Mouse (Mus musculus) stomach, embryonic 14.5 days (tissue): Measurements from ENCODE around the gene Art5. TPM values are rescaled to one million over a fixed set of nuclear protein-coding genes. Genes with fewer than 3 reads are reported as not detected.

ENCODE experiments used
- ATAC-seq: fragments of 200-750 bp; cut with Nextera tagmentation; 2 replicates; pipeline ENCODE4 v1.8.0; 2017; ENCODE audit warnings: low read depth, moderate TSS enrichment; ENCODE audit not compliant: insufficient number of reproducible peaks, insufficient read depth, low FRiP score
- H3K27ac ChIP-seq: fragments of 300-500 bp; sonication (generic); 2 replicates; pipeline ENCODE4 v1.5.1; 2014; ENCODE audit warnings: mild to moderate bottlenecking, low read length, moderate library complexity, mixed read lengths
- H3K27me3 ChIP-seq: fragments of 300-500 bp; sonication (generic); 2 replicates; pipeline ENCODE4 v1.6.1; 2014; ENCODE audit warnings: low read length, control low read depth, mixed read lengths; ENCODE audit not compliant: control insufficient read depth, insufficient read depth
- H3K36me3 ChIP-seq: fragments of 300-500 bp; sonication (generic); 2 replicates; pipeline ENCODE4 v1.6.1; 2014; ENCODE audit warnings: mild to moderate bottlenecking, control low read depth, low read length, moderate library complexity, mixed read lengths; ENCODE audit not compliant: control insufficient read depth, insufficient read depth
- H3K4me1 ChIP-seq: fragments of 300-500 bp; sonication (generic); 2 replicates; pipeline ENCODE4 v1.6.1; 2014; ENCODE audit warnings: low read length, control low read depth, mixed read lengths; ENCODE audit not compliant: control insufficient read depth, insufficient read depth
- H3K4me2 ChIP-seq: fragments of 300-500 bp; sonication (generic); replicated peaks from 2 replicates; pipeline ENCODE4 v1.6.1; 2014; ENCODE audit warnings: low read depth, low read length, control low read depth
- H3K4me3 ChIP-seq: fragments of 300-500 bp; sonication (generic); 2 replicates; pipeline ENCODE4 v1.5.1; 2014; ENCODE audit warnings: low read depth, low read length, control low read depth
- H3K9ac ChIP-seq: fragments of 300-500 bp; sonication (generic); replicated peaks from 2 replicates; pipeline ENCODE4 v1.6.1; 2014; ENCODE audit warnings: low read depth, mild to moderate bottlenecking, control low read depth, low read length, moderate library complexity, mixed read lengths
- H3K9me3 ChIP-seq: fragments of 300-500 bp; sonication (generic); 2 replicates; pipeline ENCODE4 v1.6.1; 2016; ENCODE audit warnings: low read depth, low read length, control low read depth; ENCODE audit not compliant: control insufficient read depth
- WGBS: fragments of 180-500 bp; shearing (Covaris S2); extraction: QIAGEN DNeasy Blood & Tissue Kit; methylation state at CpG from one replicate; pipeline ENCODE4 v1.1.7; 2014; 5-methylcytosine and 5-hydroxymethylcytosine counted together
- polyA plus RNA-seq: library from polyadenylated mRNA; unstranded; fragments of >200 nt; fragmentation: Nextera tagmentation; extraction: Ambion mirVana; gene quantifications from 2 replicates; pipeline ENCODE4 v1.2.1, GENCODE M21; 2014

Gene Art5
- 0.22 and 0.88 TPM in 2 replicates for polyA plus RNA-seq

- no peak within 1 kb of the TSS for H3K9ac ChIP-seq
- no peaks in the 10 kb centered on the region for H3K9me3 ChIP-seq
- no peaks in the 10 kb centered on the region for H3K27me3 ChIP-seq
- H3K4me3 ChIP-seq = no peak within 1 kb of the TSS
- ATAC-seq = no peak
- WGBS = 77% methylated on average over 7 of the region's 7 CpGs
- H3K36me3 ChIP-seq = no peaks in the 10 kb centered on the region; the same call in 1 of the 2 replicates
- no peak within 1 kb of the TSS for H3K4me2 ChIP-seq
- no peak within 1 kb of the TSS for H3K27ac ChIP-seq
- H3K4me1 ChIP-seq = peaks cover 6% of the 10 kb centered on the region; the same call in 1 of the 2 replicates
These were observed at the start of gene Art5 for GRCm38 (mm10) chr7:102109171-102109570. Gene Art5 (minus strand): TSS chr7:102109489.

GRCm38 (mm10) chr7:102153691-102154090, 44.4 kb upstream of the Art5 start:
- Histone ChIP-seq H3K9ac (no peak overlapping the region), H3K27me3 (no peaks in the 10 kb centered on the region), H3K4me1 (no peaks in the 10 kb centered on the region), H3K36me3 (peaks cover 69% of the 10 kb centered on the region), H3K4me3 (no peak overlapping the region), H3K27ac (no peak overlapping the region), H3K9me3 (no peaks in the 10 kb centered on the region), H3K4me2 (no peak overlapping the region)
- 92% methylated on average over 5 of the region's 5 CpGs for WGBS
- ATAC-seq = no peak

GRCm38 (mm10) chr7:102137898-102138297, 28.6 kb upstream of the Art5 start:
- Histone ChIP-seq H3K9me3 (no peaks in the 10 kb centered on the region), H3K27me3 (no peaks in the 10 kb centered on the region), H3K4me3 (no peak overlapping the region), H3K4me2 (no peak overlapping the region), H3K27ac (no peak overlapping the region), H3K9ac (no peak overlapping the region), H3K4me1 (no peaks in the 10 kb centered on the region), H3K36me3 (peaks cover 58% of the 10 kb centered on the region)
- 95% methylated on average over 5 of the region's 5 CpGs for WGBS
- ATAC-seq = no peak

GRCm38 (mm10) chr7:102137464-102137863, 28.2 kb upstream of the Art5 start:
- H3K27me3 ChIP-seq = no peaks in the 10 kb centered on the region
- no peak for ATAC-seq
- peaks cover 62% of the 10 kb centered on the region for H3K36me3 ChIP-seq
- no peaks in the 10 kb centered on the region for H3K9me3 ChIP-seq
- H3K4me1 ChIP-seq = no peaks in the 10 kb centered on the region
- no peak overlapping the region for H3K4me3 ChIP-seq
- H3K9ac ChIP-seq = no peak overlapping the region
- no peak overlapping the region for H3K27ac ChIP-seq
- 85% methylated on average over 1 of the region's 1 CpGs for WGBS
- no peak overlapping the region for H3K4me2 ChIP-seq

- no peaks in the 10 kb centered on the region for H3K9me3 ChIP-seq
- H3K4me3 ChIP-seq = no peak overlapping the region
- no peak overlapping the region for H3K9ac ChIP-seq
- H3K36me3 ChIP-seq = peaks cover 71% of the 10 kb centered on the region
- H3K27me3 ChIP-seq = no peaks in the 10 kb centered on the region
- WGBS = 84% methylated on average over 4 of the region's 4 CpGs
- H3K27ac ChIP-seq = no peak overlapping the region
- no peak for ATAC-seq
- H3K4me1 ChIP-seq = no peaks in the 10 kb centered on the region
- H3K4me2 ChIP-seq = no peak overlapping the region
These were observed 23.1 kb upstream of the Art5 start for GRCm38 (mm10) chr7:102132395-102132794.

- Histone ChIP-seq H3K27ac (no peak overlapping the region), H3K9ac (no peak overlapping the region)
- ATAC-seq = no peak
These were observed 11.0 kb upstream of the Art5 start for GRCm38 (mm10) chr7:102120326-102120725.

GRCm38 (mm10) chr7:102117382-102117781, 8.1 kb upstream of the Art5 start:
- WGBS = 78% methylated on average over 5 of the region's 6 CpGs
- H3K4me2 ChIP-seq = no peak overlapping the region
- no peak overlapping the region for H3K4me3 ChIP-seq
- H3K9ac ChIP-seq = no peak overlapping the region
- no peaks in the 10 kb centered on the region for H3K27me3 ChIP-seq
- ATAC-seq = no peak
- H3K9me3 ChIP-seq = no peaks in the 10 kb centered on the region
- H3K4me1 ChIP-seq = no peaks in the 10 kb centered on the region
- H3K36me3 ChIP-seq = peaks cover 38% of the 10 kb centered on the region
- no peak overlapping the region for H3K27ac ChIP-seq

More at GRCm38 (mm10) chr7:102120326-102120725, 11.0 kb upstream of the Art5 start:
- H3K4me1 ChIP-seq = no peaks in the 10 kb centered on the region
- H3K36me3 ChIP-seq = peaks cover 65% of the 10 kb centered on the region
- H3K27me3 ChIP-seq = no peaks in the 10 kb centered on the region
- 97% methylated on average over 10 of the region's 10 CpGs for WGBS
- H3K4me2 ChIP-seq = no peak overlapping the region
- H3K4me3 ChIP-seq = no peak overlapping the region
- H3K9me3 ChIP-seq = no peaks in the 10 kb centered on the region

GRCm38 (mm10) chr7:102116579-102117331, 7.5 kb upstream of the Art5 start, which contains the start of gene Chrna10:
Gene Chrna10 (minus strand): TSS chr7:102116828.
- Histone ChIP-seq H3K9ac (no peak within 1 kb of the TSS), H3K4me2 (no peak within 1 kb of the TSS), H3K4me3 (no peak within 1 kb of the TSS), H3K27ac (no peak within 1 kb of the TSS), H3K27me3 (no peaks in the 10 kb centered on the region), H3K9me3 (no peaks in the 10 kb centered on the region), H3K4me1 (no peaks in the 10 kb centered on the region), H3K36me3 (peaks cover 31% of the 10 kb centered on the region)
- no peak for ATAC-seq
- 37% methylated on average over 7 of the region's 7 CpGs for WGBS
